ENCODE assay signal across 30 mouse cellular contexts in genomic region chr7:102322137-102322536, GRCm38 (mm10). TPM values are rescaled to one million over a fixed set of nuclear protein-coding genes. Genes with fewer than 3 reads are reported as not detected.
DNase-seq lines count a peak whose midpoint lies in the region; ATAC-seq and TF ChIP-seq lines count a peak whose summit lies in the region.
"Had no signal": no experiment of that assay in that cellular context is flagged by ENCODE, and none has a peak within 500 bp of the region (broad histone marks: within the 10 kb centered on the region; RNA-seq: fewer than 3 reads in every experiment).

No protein-coding gene starts in this region.

- H3K4me1 ChIP-seq in heart, embryonic 11.5 days (ENCODE audit: control insufficient read depth, insufficient read depth, low read length) = no peaks in the 10 kb centered on the region
- H3K4me1 ChIP-seq in stomach, postnatal 0 days (replicated peaks; ENCODE audit: control insufficient read depth, insufficient read depth) = no peaks in the 10 kb centered on the region
- no peaks in the 10 kb centered on the region for H3K4me1 ChIP-seq in cerebellum, adult 2 months (ENCODE audit: control insufficient read depth, insufficient read depth, low read length)
- H3K4me1 ChIP-seq: embryonic facial prominence, embryonic 10.5 days; embryonic facial prominence, embryonic 13.5 days; forebrain, embryonic 13.5 days; heart, embryonic 10.5 days; hindbrain, embryonic 12.5 days; hindbrain, embryonic 15.5 days had no signal

- peak; percentile 70 for DNase-seq in heart, adult 11 months
- DNase-seq in T-cell, adult 2 months (ENCODE audit: low spot score) = peak; percentile 44
- no peak for DNase-seq in stomach, postnatal 0 days (ENCODE audit: low spot score)
- no peak for DNase-seq in thymus, postnatal 10 days (ENCODE audit: low spot score in 2 of 2)
- DNase-seq in cerebellum, adult 2 months = no peak
- DNase-seq in cerebellum, adult 18-20 months = no peak
- DNase-seq: adrenal gland, postnatal 10 days; adrenal gland, postnatal 36 days; B cell, adult 2 months; cerebellum, adult 8-10 months; cerebellum, postnatal 10 days; cerebellum, postnatal 36 days; embryo, embryonic 11 days; gastrocnemius, postnatal 25 days; heart, adult 2 months; kidney, adult 18-20 months had no signal

- no peak for TF ChIP-seq EP300 in stomach, postnatal 0 days (optimal IDR thresholded peaks at IDR 0.05)

- ATAC-seq in heart, embryonic 11.5 days (replicated peaks; ENCODE audit: insufficient number of reproducible peaks, low FRiP score, low TSS enrichment) = no peak
- ATAC-seq in inflammation-experienced regulatory T-cells, adult 6 months = peak; percentile 79
- ATAC-seq in stomach, postnatal 0 days (ENCODE audit: low FRiP score, low TSS enrichment) = peak; percentile 71
- ATAC-seq: forebrain, embryonic 13.5 days; forebrain, embryonic 16.5 days; intestine, embryonic 16.5 days; Patski had no signal

- no peaks in the 10 kb centered on the region for H3K27me3 ChIP-seq in heart, embryonic 11.5 days (ENCODE audit: control insufficient read depth, insufficient read depth, low read length)
- no peaks in the 10 kb centered on the region for H3K27me3 ChIP-seq in stomach, postnatal 0 days (ENCODE audit: control insufficient read depth, insufficient read depth, low read length)
- no peaks in the 10 kb centered on the region for H3K27me3 ChIP-seq in cerebellum, adult 2 months (ENCODE audit: control insufficient read depth, insufficient read depth, low read length)
- H3K27me3 ChIP-seq: CH12.LX; embryonic facial prominence, embryonic 13.5 days; forebrain, embryonic 13.5 days; hindbrain, embryonic 12.5 days; hindbrain, embryonic 15.5 days; Patski had no signal

- H3K36me3 ChIP-seq in heart, embryonic 11.5 days (ENCODE audit: control insufficient read depth, insufficient read depth, low read length) = no peaks in the 10 kb centered on the region
- no peaks in the 10 kb centered on the region for H3K36me3 ChIP-seq in stomach, postnatal 0 days (ENCODE audit: control insufficient read depth, insufficient read depth, low read length)
- H3K36me3 ChIP-seq: embryonic facial prominence, embryonic 10.5 days; embryonic facial prominence, embryonic 13.5 days; heart, embryonic 10.5 days; hindbrain, embryonic 12.5 days; hindbrain, embryonic 15.5 days had no signal

- no peaks in the 10 kb centered on the region for H3K9me3 ChIP-seq in heart, embryonic 11.5 days (replicated peaks; ENCODE audit: control insufficient read depth, low read length)
- no peaks in the 10 kb centered on the region for H3K9me3 ChIP-seq in stomach, postnatal 0 days (ENCODE audit: control insufficient read depth, low read length)
- H3K9me3 ChIP-seq: embryonic facial prominence, embryonic 10.5 days; embryonic facial prominence, embryonic 13.5 days; forebrain, embryonic 13.5 days; G1E; heart, embryonic 10.5 days; hindbrain, embryonic 12.5 days; hindbrain, embryonic 15.5 days had no signal

- TF ChIP-seq CTCF in stomach, postnatal 0 days (IDR thresholded peaks at IDR 0.05; ENCODE audit: low read depth) = no peak
- TF ChIP-seq CTCF in cerebellum, adult 2 months (IDR thresholded peaks at IDR 0.05; ENCODE audit: borderline replicate concordance, insufficient read depth, low read depth, low read length) = no peak

- TF ChIP-seq POLR2A in cerebellum, adult 2 months (IDR thresholded peaks at IDR 0.05; ENCODE audit: borderline replicate concordance, insufficient read depth, low read length) = no peak

- H3K9ac ChIP-seq in heart, embryonic 11.5 days (ENCODE audit: low read depth, low read length) = no peak overlapping the region
- no peak overlapping the region for H3K9ac ChIP-seq in stomach, postnatal 0 days (ENCODE audit: low read length)
- H3K9ac ChIP-seq: embryonic facial prominence, embryonic 13.5 days; forebrain, embryonic 13.5 days; hindbrain, embryonic 12.5 days; hindbrain, embryonic 15.5 days had no signal

- WGBS in heart, embryonic 11.5 days (ENCODE audit: insufficient replicate concordance) = 81% methylated on average over 5 of the region's 5 CpGs
- WGBS in stomach, postnatal 0 days = 72% methylated on average over 5 of the region's 5 CpGs
- 91% methylated on average over 5 of the region's 5 CpGs for WGBS in cerebellum, adult 2 months

- H3K4me3 ChIP-seq in heart, embryonic 11.5 days (ENCODE audit: low read depth, low read length) = no peak overlapping the region
- no peak overlapping the region for H3K4me3 ChIP-seq in stomach, postnatal 0 days (ENCODE audit: low read depth, low read length)
- no peak overlapping the region for H3K4me3 ChIP-seq in cerebellum, adult 2 months (replicated peaks; ENCODE audit: insufficient read depth, low read depth, low read length)
- H3K4me3 ChIP-seq: embryonic facial prominence, embryonic 10.5 days; embryonic facial prominence, embryonic 13.5 days; erythroblast, embryonic 14.5 days; forebrain, embryonic 13.5 days; heart, adult 2 months; heart, embryonic 10.5 days; hindbrain, embryonic 12.5 days; hindbrain, embryonic 15.5 days had no signal

- no peak overlapping the region for H3K4me2 ChIP-seq in heart, embryonic 11.5 days
- H3K4me2 ChIP-seq in stomach, postnatal 0 days (replicated peaks; ENCODE audit: low read depth) = no peak overlapping the region
- H3K4me2 ChIP-seq: embryonic facial prominence, embryonic 13.5 days; forebrain, embryonic 13.5 days; hindbrain, embryonic 12.5 days; hindbrain, embryonic 15.5 days had no signal

- no peak overlapping the region for H3K27ac ChIP-seq in heart, embryonic 11.5 days (ENCODE audit: low read depth, low read length)
- no peak overlapping the region for H3K27ac ChIP-seq in stomach, postnatal 0 days (replicated peaks)
- no peak overlapping the region for H3K27ac ChIP-seq in cerebellum, adult 2 months (ENCODE audit: insufficient read depth, low read length)
- H3K27ac ChIP-seq: embryonic facial prominence, embryonic 10.5 days; embryonic facial prominence, embryonic 13.5 days; forebrain, embryonic 13.5 days; heart, adult 2 months; heart, embryonic 10.5 days; hindbrain, embryonic 12.5 days; hindbrain, embryonic 15.5 days had no signal

RNA-seq across cellular contexts. Expression of gene Stim1, which starts 54.5 kb away (rescaled TPM):
- polyA plus RNA-seq in heart, embryonic 11.5 days (2014; fragmentation: Nextera tagmentation; extraction: Ambion mirVana) = 9.1 and 13.5 TPM in 2 replicates
- 10 to 100 TPM; 46.3 to 50.9 (median 48.2) TPM for polyA plus RNA-seq in inflammation-experienced regulatory T-cells, adult 6 months (2017; shearing (Covaris generic))
- polyA plus RNA-seq in stomach, postnatal 0 days (2015; fragmentation: Nextera tagmentation; extraction: Ambion mirVana) = 26.4 and 29.5 TPM in 2 replicates
- 84.9 and 87.5 TPM in 2 replicates for polyA plus RNA-seq in cerebellum, adult 2 months (2012; rRNA removed)

Comparison
In these comparisons a context has a peak if more than half of its experiments do, and no peak if none do; other contexts are left out.
1. DNase-seq: peak in heart, adult 11 months (single experiment) and T-cell, adult 2 months (single experiment); none in stomach, postnatal 0 days (single experiment), thymus, postnatal 10 days (0 of 2), cerebellum, adult 2 months (0 of 2) and cerebellum, adult 18-20 months (0 of 2).